Comparison of ENCODE assay signal across 14 mouse cellular contexts in genomic region chr2:28244667-28245395, GRCm38 (mm10). TPM values are rescaled to one million over a fixed set of nuclear protein-coding genes. Genes with fewer than 3 reads are reported as not detected.
DNase-seq lines count a peak whose midpoint lies in the region; ATAC-seq and TF ChIP-seq lines count a peak whose summit lies in the region.
"Had no signal": no experiment of that assay in that cellular context is flagged by ENCODE, and none has a peak within 500 bp of the region (broad histone marks: within the 10 kb centered on the region; RNA-seq: fewer than 3 reads in every experiment).

No protein-coding gene starts in this region.

- H3K9ac ChIP-seq in forebrain, embryonic 15.5 days (replicated peaks): no peak overlapping the region
- H3K9ac ChIP-seq: forebrain, embryonic 12.5 days; limb, embryonic 12.5 days had no signal

- intact Hi-C loops in gastrocnemius, postnatal 36 days (cut with DNase I): loop anchor here (5.0 kb wide), 2 partner anchors 38 to 57 kb away; no protein-coding TSS in a partner anchor
- intact Hi-C loops in left cerebral cortex, adult 2 months (cut with DNase I): no loop called here

- 64% methylated on average over 8 of the region's 8 CpGs for WGBS in forebrain, embryonic 15.5 days
- 65% methylated on average over 8 of the region's 8 CpGs for WGBS in limb, embryonic 10.5 days

- H3K36me3 ChIP-seq in forebrain, embryonic 15.5 days: no peaks in the 10 kb centered on the region
- no peaks in the 10 kb centered on the region for H3K36me3 ChIP-seq in limb, embryonic 10.5 days
- H3K36me3 ChIP-seq: forebrain, embryonic 12.5 days; limb, embryonic 12.5 days had no signal

- H3K9me3 ChIP-seq in forebrain, embryonic 15.5 days: no peaks in the 10 kb centered on the region
- H3K9me3 ChIP-seq in limb, embryonic 10.5 days (replicated peaks): no peaks in the 10 kb centered on the region
- H3K9me3 ChIP-seq: forebrain, embryonic 12.5 days; limb, embryonic 12.5 days had no signal

- no peaks in the 10 kb centered on the region for H3K27me3 ChIP-seq in forebrain, embryonic 15.5 days
- 0 out of 2 replicates have a peak, but pooled peaks cover 6% of the 10 kb centered on the region for H3K27me3 ChIP-seq in limb, embryonic 10.5 days (ENCODE audit: low read depth, poor library complexity, severe bottlenecking)

- H3K4me1 ChIP-seq in forebrain, embryonic 15.5 days: no peaks in the 10 kb centered on the region
- peaks cover 19% of the 10 kb centered on the region for H3K4me1 ChIP-seq in limb, embryonic 10.5 days
- H3K4me1 ChIP-seq: forebrain, embryonic 12.5 days had no signal

- TF ChIP-seq CTCF in left cerebral cortex, adult 2 months (IDR thresholded peaks at IDR 0.05): no peak

- peak overlapping the region; percentile 74 for H3K27ac ChIP-seq in left cerebral cortex, adult 2 months
- no peak overlapping the region for H3K27ac ChIP-seq in forebrain, embryonic 15.5 days (replicated peaks)
- no peak overlapping the region for H3K27ac ChIP-seq in limb, embryonic 10.5 days
- H3K27ac ChIP-seq: forebrain, embryonic 12.5 days; limb, embryonic 12.5 days had no signal

- peak; percentile 24 to 56 for DNase-seq in gastrocnemius, adult 8-10 months (ENCODE audit: low spot score in 2 of 2)
- DNase-seq in gastrocnemius, postnatal 36 days: no peak
- peak; percentile 7 for DNase-seq in 416B (ENCODE audit: low read depth)
- peak; percentile 2 for DNase-seq in adipocyte (ENCODE audit: low spot score)
- peak; percentile 62 to 68 for DNase-seq in left cerebral cortex, adult 2 months (ENCODE audit: extremely low spot score in 1 of 2, low spot score in 2 of 2)
- DNase-seq in yolk sac, embryonic 10.5 days (ENCODE audit: low spot score): no peak
- no peak for DNase-seq in limb, embryonic 10.5 days (ENCODE audit: low spot score)
- DNase-seq: kidney, adult 18-20 months; lung, postnatal 4 days; spleen, adult 18-20 months; thymus, postnatal 36 days had no signal

- no peak overlapping the region for H3K4me2 ChIP-seq in forebrain, embryonic 15.5 days (replicated peaks)
- H3K4me2 ChIP-seq: forebrain, embryonic 12.5 days; limb, embryonic 12.5 days had no signal

- no peak for ATAC-seq in forebrain, embryonic 15.5 days (replicated peaks)

- no peak overlapping the region for H3K4me3 ChIP-seq in left cerebral cortex, adult 2 months
- no peak overlapping the region for H3K4me3 ChIP-seq in forebrain, embryonic 15.5 days
- no peak overlapping the region for H3K4me3 ChIP-seq in limb, embryonic 10.5 days
- H3K4me3 ChIP-seq: forebrain, embryonic 12.5 days; limb, embryonic 12.5 days had no signal

RNA-seq across cellular contexts. Expression of gene Olfm1, which starts 52.0 kb away (rescaled TPM):
- 1 to 10 TPM; 3.5 to 8.5 (median 5.3) TPM for total RNA-seq in gastrocnemius, adult 8-10 months (2022)
- 1 to 10 TPM; 5.5 to 6.8 TPM for total RNA-seq in gastrocnemius, postnatal 36 days (2021)
- 1,000 to 10,000 TPM; 1,521 to 1,595 TPM for total RNA-seq in left cerebral cortex, adult 2 months (2021)
- polyA plus RNA-seq in forebrain, embryonic 15.5 days (2015; fragmentation: Nextera tagmentation; extraction: Ambion mirVana): 225 and 234 TPM in 2 replicates
- polyA plus RNA-seq in limb, embryonic 10.5 days (2016; fragmentation: Nextera tagmentation; extraction: Ambion mirVana): 13.2 and 20.0 TPM in 2 replicates

Comparison
In these comparisons a context has a peak if more than half of its experiments do, and no peak if none do; other contexts are left out.
1. DNase-seq: peak in gastrocnemius, adult 8-10 months (2 of 2), 416B (single experiment), adipocyte (single experiment) and left cerebral cortex, adult 2 months (2 of 2); none in gastrocnemius, postnatal 36 days (0 of 2), yolk sac, embryonic 10.5 days (single experiment) and limb, embryonic 10.5 days (single experiment).
2. RNA of gene Olfm1, which starts 52.0 kb away (total RNA-seq): 1,521 to 1,595 TPM in left cerebral cortex, adult 2 months; 5.5 to 6.8 TPM in gastrocnemius, postnatal 36 days and 3.5 to 8.5 TPM in gastrocnemius, adult 8-10 months; every median in the first group is over 100 times any median in the second.